Mouse (Mus musculus): ENCODE results near the gene Ifna11.
"Not testable (repeated sequence)": the region's sequence is repeated elsewhere in the genome, so short reads cannot be mapped to it uniquely, and the experiment has no call there.

The Ifna11 gene

DNA sequence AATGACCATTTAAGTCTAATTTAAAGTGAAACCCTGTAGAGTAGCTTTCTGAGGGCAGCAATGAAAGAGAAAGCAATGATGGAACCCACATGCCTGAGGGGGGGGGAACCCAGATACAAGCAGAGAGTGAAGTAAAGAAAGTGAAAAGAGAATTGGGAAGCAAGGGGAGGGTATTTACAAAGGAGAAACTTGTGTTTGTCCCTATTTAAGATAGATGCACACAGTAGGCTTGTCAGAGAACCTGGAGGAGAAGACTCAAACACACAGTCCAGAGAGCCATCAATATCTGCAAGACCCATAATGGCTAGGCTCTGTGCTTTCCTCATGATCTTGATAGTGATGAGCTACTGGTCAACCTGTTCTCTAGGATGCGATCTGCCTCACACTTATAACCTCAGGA lies at the start of gene Ifna11:
Ifna11 (plus strand) TSS at position 301 of the 400 bp plus-strand sequence.
- no peak for DNase-seq

DNA sequence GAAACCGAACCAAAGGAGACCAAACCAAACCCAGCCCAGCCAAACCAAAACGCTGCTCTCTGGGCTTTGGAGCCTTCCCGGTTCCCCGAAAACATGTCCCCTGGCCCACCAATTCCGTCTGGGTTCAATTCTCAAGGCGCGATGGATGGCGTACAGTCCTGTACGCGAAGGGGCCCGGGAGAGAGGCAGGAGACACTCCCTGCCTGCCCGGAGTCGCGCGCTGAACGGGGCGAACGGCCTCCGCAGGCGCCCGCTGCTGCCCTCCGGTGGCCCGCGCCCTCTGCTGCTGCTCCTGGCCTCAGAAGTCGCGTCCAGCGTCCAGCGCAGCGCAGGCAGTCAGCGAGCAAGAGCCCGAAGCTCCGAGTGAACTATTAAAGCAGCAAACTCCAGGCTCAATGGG lies 46.2 kb upstream of the Ifna11 start, which contains the start of gene Gm13290:
Gm13290 (plus strand) TSS at position 301 of the 400 bp plus-strand sequence.
- not testable (repeated sequence) for DNase-seq

DNA sequence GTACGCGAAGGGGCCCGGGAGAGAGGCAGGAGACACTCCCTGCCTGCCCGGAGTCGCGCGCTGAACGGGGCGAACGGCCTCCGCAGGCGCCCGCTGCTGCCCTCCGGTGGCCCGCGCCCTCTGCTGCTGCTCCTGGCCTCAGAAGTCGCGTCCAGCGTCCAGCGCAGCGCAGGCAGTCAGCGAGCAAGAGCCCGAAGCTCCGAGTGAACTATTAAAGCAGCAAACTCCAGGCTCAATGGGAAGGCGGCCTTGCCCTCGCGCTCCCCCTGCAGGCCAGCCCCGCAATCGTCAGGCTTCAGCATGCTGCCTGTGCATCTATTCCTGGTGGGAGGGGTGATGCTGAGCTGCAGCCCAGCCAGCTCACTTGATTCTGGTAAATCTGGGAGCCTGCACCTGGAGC lies 43.1 kb upstream of the Ifna11 start, which contains the start of gene Gm13289:
Gm13289 (plus strand) TSS at position 301 of the 400 bp plus-strand sequence.
- not testable (repeated sequence) for DNase-seq

DNA sequence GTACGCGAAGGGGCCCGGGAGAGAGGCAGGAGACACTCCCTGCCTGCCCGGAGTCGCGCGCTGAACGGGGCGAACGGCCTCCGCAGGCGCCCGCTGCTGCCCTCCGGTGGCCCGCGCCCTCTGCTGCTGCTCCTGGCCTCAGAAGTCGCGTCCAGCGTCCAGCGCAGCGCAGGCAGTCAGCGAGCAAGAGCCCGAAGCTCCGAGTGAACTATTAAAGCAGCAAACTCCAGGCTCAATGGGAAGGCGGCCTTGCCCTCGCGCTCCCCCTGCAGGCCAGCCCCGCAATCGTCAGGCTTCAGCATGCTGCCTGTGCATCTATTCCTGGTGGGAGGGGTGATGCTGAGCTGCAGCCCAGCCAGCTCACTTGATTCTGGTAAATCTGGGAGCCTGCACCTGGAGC lies 40.2 kb upstream of the Ifna11 start, which contains the start of gene Gm13272:
Gm13272 (plus strand) TSS at position 301 of the 400 bp plus-strand sequence.
- DNase-seq = not testable (repeated sequence)

DNA sequence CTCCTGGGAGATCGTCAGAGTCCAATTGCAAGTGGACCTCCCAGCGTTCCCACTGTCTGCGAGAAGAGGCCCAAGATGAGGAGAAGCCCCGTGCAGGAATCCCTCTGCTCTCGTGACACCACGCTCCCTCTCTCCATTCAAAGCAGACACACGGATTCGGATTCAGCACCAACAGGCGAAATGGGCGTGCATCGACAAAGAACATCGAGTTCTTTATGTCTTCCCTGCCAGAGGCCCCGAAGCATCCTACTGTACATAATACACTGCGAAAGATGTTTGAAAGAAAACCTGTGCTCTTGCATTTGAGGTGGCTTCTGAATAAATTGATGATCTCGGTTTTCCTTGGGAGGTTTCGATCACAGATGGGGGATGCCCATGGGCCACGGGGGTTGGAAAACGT lies 39.4 kb upstream of the Ifna11 start:
- DNase-seq = peak; percentile 8

DNA sequence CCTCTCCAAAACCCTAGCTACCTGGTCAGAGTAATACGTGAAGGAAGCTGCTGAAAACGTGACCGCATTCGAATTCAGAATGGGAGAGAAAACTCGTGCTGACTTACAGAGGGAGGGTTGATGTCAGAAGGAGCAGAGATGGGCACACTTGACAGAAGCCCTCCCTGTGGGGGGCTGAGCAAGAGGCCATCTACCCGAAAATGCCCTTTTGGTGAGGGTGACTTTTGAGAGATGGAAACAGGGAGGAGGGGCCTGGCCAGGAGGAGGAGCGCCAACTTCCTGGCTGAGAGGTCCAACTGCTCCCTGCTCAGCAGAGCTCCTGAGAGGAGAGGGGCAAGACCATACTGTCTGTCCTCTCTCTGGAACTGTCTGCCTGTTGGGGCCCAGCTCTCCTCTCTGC lies 37.9 kb upstream of the Ifna11 start, which contains the start of gene Ifnz:
Ifnz (plus strand) TSS at position 301 of the 400 bp plus-strand sequence.
- not testable (repeated sequence) for DNase-seq

DNA sequence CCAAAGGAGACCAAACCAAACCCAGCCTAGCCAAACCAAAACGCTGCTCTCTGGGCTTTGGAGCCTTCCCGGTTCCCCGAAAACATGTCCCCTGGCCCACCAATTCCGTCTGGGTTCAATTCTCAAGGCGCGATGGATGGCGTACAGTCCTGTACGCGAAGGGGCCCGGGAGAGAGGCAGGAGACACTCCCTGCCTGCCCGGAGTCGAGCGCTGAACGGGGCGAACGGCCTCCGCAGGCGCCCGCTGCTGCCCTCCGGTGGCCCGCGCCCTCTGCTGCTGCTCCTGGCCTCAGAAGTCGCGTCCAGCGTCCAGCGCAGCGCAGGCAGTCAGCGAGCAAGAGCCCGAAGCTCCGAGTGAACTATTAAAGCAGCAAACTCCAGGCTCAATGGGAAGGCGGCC lies 37.4 kb upstream of the Ifna11 start:
- DNase-seq = peak; percentile 35

DNA sequence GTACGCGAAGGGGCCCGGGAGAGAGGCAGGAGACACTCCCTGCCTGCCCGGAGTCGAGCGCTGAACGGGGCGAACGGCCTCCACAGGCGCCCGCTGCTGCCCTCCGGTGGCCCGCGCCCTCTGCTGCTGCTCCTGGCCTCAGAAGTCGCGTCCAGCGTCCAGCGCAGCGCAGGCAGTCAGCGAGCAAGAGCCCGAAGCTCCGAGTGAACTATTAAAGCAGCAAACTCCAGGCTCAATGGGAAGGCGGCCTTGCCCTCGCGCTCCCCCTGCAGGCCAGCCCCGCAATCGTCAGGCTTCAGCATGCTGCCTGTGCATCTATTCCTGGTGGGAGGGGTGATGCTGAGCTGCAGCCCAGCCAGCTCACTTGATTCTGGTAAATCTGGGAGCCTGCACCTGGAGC lies 34.4 kb upstream of the Ifna11 start, which contains the start of gene Gm13276:
Gm13276 (plus strand) TSS at position 301 of the 400 bp plus-strand sequence.
- DNase-seq = not testable (repeated sequence)

DNA sequence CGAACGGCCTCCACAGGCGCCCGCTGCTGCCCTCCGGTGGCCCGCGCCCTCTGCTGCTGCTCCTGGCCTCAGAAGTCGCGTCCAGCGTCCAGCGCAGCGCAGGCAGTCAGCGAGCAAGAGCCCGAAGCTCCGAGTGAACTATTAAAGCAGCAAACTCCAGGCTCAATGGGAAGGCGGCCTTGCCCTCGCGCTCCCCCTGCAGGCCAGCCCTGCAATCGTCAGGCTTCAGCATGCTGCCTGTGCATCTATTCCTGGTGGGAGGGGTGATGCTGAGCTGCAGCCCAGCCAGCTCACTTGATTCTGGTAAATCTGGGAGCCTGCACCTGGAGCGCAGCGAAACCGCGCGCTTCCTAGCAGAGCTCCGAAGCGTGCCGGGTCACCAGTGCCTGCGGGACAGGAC lies 31.4 kb upstream of the Ifna11 start, which contains the start of gene Gm13277:
Gm13277 (plus strand) TSS at position 231 of the 400 bp plus-strand sequence.
- peak; percentile 79 for DNase-seq

DNA sequence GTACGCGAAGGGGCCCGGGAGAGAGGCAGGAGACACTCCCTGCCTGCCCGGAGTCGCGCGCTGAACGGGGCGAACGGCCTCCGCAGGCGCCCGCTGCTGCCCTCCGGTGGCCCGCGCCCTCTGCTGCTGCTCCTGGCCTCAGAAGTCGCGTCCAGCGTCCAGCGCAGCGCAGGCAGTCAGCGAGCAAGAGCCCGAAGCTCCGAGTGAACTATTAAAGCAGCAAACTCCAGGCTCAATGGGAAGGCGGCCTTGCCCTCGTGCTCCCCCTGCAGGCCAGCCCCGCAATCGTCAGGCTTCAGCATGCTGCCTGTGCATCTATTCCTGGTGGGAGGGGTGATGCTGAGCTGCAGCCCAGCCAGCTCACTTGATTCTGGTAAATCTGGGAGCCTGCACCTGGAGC lies 28.5 kb upstream of the Ifna11 start, which contains the start of gene Gm13278:
Gm13278 (plus strand) TSS at position 301 of the 400 bp plus-strand sequence.
- DNase-seq = not testable (repeated sequence)

DNA sequence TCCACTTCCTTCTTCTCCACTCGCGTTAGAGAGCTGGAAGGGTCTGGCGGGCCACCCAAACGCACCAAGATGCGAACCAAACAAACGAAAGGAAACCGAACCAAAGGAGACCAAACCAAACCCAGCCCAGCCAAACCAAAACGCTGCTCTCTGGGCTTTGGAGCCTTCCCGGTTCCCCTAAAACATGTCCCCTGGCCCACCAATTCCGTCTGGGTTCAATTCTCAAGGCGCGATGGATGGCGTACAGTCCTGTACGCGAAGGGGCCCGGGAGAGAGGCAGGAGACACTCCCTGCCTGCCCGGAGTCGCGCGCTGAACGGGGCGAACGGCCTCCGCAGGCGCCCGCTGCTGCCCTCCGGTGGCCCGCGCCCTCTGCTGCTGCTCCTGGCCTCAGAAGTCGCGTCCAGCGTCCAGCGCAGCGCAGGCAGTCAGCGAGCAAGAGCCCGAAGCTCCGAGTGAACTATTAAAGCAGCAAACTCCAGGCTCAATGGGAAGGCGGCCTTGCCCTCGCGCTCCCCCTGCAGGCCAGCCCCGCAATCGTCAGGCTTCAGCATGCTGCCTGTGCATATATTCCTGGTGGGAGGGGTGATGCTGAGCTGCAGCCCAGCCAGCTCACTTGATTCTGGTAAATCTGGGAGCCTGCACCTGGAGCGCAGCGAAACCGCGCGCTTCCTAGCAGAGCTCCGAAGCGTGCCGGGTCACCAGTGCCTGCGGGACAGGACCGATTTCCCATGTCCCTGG lies 25.7 kb upstream of the Ifna11 start, which contains the start of gene Gm13275:
Gm13275 (plus strand) TSS at position 552 of the 740 bp plus-strand sequence.
- DNase-seq = peak; percentile 77

DNA sequence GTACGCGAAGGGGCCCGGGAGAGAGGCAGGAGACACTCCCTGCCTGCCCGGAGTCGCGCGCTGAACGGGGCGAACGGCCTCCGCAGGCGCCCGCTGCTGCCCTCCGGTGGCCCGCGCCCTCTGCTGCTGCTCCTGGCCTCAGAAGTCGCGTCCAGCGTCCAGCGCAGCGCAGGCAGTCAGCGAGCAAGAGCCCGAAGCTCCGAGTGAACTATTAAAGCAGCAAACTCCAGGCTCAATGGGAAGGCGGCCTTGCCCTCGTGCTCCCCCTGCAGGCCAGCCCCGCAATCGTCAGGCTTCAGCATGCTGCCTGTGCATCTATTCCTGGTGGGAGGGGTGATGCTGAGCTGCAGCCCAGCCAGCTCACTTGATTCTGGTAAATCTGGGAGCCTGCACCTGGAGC lies 22.7 kb upstream of the Ifna11 start, which contains the start of gene Gm13279:
Gm13279 (plus strand) TSS at position 301 of the 400 bp plus-strand sequence.
- not testable (repeated sequence) for DNase-seq

DNA sequence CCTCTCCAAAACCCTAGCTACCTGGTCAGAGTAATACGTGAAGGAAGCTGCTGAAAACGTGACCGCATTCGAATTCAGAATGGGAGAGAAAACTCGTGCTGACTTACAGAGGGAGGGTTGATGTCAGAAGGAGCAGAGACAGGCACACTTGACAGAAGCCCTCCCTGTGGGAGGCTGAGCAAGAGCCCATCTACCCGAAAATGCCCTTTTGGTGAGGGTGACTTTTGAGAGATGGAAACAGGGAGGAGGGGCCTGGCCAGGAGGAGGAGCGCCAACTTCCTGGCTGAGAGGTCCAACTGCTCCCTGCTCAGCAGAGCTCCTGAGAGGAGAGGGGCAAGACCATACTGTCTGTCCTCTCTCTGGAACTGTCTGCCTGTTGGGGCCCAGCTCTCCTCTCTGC lies 20.4 kb upstream of the Ifna11 start, which contains the start of gene Gm13285:
Gm13285 (plus strand) TSS at position 301 of the 400 bp plus-strand sequence.
- not testable (repeated sequence) for DNase-seq

DNA sequence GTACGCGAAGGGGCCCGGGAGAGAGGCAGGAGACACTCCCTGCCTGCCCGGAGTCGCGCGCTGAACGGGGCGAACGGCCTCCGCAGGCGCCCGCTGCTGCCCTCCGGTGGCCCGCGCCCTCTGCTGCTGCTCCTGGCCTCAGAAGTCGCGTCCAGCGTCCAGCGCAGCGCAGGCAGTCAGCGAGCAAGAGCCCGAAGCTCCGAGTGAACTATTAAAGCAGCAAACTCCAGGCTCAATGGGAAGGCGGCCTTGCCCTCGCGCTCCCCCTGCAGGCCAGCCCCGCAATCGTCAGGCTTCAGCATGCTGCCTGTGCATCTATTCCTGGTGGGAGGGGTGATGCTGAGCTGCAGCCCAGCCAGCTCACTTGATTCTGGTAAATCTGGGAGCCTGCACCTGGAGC lies 16.8 kb upstream of the Ifna11 start, which contains the start of gene Gm13287:
Gm13287 (plus strand) TSS at position 301 of the 400 bp plus-strand sequence.
- DNase-seq = not testable (repeated sequence)

DNA sequence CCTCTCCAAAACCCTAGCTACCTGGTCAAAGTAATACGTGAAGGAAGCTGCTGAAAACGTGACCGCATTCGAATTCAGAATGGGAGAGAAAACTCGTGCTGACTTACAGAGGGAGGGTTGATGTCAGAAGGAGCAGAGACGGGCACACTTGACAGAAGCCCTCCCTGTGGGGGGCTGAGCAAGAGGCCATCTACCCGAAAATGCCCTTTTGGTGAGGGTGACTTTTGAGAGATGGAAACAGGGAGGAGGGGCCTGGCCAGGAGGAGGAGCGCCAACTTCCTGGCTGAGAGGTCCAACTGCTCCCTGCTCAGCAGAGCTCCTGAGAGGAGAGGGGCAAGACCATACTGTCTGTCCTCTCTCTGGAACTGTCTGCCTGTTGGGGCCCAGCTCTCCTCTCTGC lies 14.5 kb upstream of the Ifna11 start, which contains the start of gene Gm13288:
Gm13288 (plus strand) TSS at position 301 of the 400 bp plus-strand sequence.
- DNase-seq = not testable (repeated sequence)

DNA sequence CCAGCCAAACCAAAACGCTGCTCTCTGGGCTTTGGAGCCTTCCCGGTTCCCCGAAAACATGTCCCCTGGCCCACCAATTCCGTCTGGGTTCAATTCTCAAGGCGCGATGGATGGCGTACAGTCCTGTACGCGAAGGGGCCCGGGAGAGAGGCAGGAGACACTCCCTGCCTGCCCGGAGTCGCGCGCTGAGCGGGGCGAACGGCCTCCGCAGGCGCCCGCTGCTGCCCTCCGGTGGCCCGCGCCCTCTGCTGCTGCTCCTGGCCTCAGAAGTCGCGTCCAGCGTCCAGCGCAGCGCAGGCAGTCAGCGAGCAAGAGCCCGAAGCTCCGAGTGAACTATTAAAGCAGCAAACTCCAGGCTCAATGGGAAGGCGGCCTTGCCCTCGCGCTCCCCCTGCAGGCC lies 14.0 kb upstream of the Ifna11 start:
- peak; percentile 52 for DNase-seq

DNA sequence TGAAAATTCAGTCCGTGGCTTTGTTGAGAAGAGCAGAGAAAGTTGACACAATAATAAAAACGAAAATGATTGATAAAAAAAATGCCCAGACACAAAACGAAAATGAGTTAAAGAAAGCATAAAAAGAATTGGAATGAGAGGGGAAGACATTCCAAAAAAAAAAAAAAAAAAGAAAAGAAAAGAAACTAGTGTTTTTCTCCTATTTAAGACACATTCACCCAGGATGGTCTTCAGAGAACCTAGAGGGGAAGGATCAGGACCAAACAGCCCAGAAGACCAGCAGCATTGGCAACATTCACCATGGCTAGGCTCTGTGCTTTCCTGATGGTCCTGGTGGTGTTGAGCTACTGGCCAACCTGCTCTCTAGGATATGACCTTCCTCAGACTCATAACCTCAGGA lies 3.8 kb upstream of the Ifna11 start, which contains the start of gene Ifna7:
Ifna7 (plus strand) TSS at position 301 of the 400 bp plus-strand sequence.
- DNase-seq = no peak

DNA sequence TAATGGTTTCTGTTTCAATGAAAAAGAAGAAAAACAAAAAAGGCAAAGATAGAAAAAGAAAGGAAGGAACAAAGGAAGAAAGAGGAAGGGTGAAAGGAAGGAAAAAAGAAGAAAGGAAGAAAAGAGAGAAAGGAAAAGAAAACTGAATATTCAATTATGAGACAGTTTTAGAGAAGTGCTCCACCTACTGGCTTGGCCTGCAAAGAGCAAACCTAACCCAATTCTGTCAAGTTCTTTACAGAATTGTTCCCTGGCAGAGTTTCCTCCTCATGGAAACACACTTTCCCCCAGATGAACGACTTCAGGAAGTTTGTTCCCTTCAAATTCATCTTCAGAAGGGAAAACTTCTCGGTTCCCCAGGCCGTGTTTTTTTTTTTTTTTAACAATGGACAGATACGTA lies 3.2 kb downstream of the Ifna11 start:
- DNase-seq = no peak

DNA sequence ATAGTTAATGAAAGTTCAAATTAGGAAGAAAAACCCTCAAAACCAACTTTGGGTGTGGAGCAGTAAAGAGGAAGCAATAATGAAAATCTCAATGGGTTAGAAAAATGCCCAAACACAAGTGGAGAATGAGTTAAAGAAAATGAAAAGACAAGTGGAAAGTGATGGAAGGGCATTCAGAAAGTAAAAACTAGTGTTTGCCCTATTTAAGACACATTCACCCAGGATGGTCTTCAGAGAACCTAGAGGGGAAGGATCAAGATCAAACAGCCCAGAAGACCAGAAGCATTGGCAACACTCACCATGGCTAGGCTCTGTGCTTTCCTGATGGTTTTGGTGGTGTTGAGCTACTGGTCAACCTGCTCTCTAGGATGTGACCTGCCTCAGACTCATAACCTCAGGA lies 7.4 kb downstream of the Ifna11 start, which contains the start of gene Ifna6:
Ifna6 (plus strand) TSS at position 301 of the 400 bp plus-strand sequence.
- DNase-seq = not testable (repeated sequence)

DNA sequence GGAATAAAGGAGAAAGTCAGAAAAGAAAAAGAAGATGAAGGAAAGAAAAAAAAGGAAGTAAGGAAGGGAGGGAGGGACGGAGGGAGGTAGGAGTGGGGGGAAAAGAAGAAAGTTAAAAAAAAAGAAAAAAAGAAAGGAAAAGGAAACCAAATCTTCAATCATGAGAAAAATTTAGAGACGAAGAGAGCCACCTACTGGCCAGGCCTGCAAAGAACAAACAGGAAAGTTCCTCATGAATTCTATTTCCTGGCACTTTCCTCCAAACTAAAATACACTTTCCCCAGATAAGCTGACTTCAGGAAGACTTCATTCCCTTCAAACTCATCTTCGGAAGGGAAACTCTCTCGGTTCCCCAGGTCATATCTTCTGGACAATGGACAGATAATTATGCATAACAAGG lies 10.8 kb downstream of the Ifna11 start:
- peak; percentile 3 for DNase-seq

DNA sequence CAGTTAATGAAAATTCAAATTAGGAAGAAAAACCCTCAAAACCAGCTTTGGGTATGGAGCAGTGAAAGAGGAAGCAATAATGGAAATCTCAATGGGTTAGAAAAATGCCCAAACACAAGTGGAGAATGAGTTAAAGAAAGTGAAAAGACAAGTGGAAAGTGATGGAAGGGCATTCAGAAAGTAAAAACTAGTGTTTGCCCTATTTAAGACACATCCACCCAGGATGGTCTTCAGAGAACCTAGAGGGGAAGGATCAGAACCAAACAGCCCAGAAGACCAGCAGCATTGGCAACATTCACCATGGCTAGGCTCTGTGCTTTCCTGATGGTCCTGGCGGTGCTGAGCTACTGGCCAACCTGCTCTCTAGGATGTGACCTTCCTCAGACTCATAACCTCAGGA lies 15.5 kb downstream of the Ifna11 start, which contains the start of gene Ifna5:
Ifna5 (plus strand) TSS at position 301 of the 400 bp plus-strand sequence.
- DNase-seq = not testable (repeated sequence)

DNA sequence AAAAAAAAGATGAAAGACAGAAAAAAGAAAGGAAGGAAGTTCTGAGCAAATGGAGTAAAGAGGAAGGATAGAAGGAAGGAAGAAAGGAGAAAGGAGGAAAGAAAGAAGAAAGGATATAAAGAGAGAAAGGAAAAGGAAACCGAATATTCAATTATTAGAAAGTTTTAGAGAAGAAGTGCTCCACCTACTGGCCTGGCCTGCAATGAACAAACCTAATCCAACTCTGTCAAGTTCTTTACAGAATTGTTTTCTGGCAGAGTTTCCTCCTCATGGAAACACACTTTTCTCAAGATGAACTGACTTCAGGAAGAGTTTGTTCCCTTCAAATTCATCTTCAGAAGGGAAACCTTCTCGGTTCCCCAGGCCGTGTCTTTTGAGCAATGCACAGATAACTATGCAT lies 19.1 kb downstream of the Ifna11 start:
- no peak for DNase-seq

DNA sequence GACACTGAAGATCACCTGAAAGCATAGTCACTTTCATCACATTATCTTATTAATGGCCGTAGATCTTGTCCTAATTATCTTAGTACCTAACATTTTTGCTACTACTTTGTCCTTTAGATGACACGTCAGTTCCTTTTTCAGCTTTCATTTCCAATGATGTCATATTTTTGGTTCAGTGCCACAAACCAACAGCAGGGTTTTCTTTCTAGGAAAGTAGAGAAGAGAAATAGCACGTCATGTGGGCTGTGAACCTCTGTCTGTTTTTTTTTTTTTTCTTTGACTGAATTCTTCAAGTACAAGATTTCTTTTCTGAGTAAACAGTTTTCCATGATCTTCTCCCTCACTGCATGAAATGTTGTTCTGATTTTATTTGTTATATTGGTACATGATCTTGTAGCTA lies 20.3 kb downstream of the Ifna11 start:
- DNase-seq = no peak
